Mouse (Mus musculus): ENCODE results near the gene Eci2.
"Not testable (repeated sequence)": the region's sequence is repeated elsewhere in the genome, so short reads cannot be mapped to it uniquely, and the experiment has no call there.

The Eci2 gene

GRCm38 (mm10) chr13:34993085-34993484, 33.8 kb downstream of the Eci2 start:
- DNase-seq (ENCODE audit: extremely low read depth, low read depth, low spot score): no peak

GRCm38 (mm10) chr13:34991581-34992273, 35.2 kb downstream of the Eci2 start:
- DNase-seq (ENCODE audit: extremely low read depth, low read depth, low spot score): no peak

GRCm38 (mm10) chr13:34983479-34983878, 43.4 kb downstream of the Eci2 start:
- not testable (repeated sequence) for DNase-seq (ENCODE audit: extremely low read depth, low read depth, low spot score)

- DNase-seq (ENCODE audit: extremely low read depth, low read depth, low spot score): not testable (repeated sequence)
Observed at GRCm38 (mm10) chr13:34978635-34979034, 48.3 kb downstream of the Eci2 start.

GRCm38 (mm10) chr13:34977410-34977809, 49.5 kb downstream of the Eci2 start:
- no peak for DNase-seq (ENCODE audit: extremely low read depth, low read depth, low spot score)

- DNase-seq (ENCODE audit: extremely low read depth, low read depth, low spot score): no peak
Observed at GRCm38 (mm10) chr13:34976116-34976515, 50.8 kb downstream of the Eci2 start.

- DNase-seq (ENCODE audit: extremely low read depth, low read depth, low spot score): no peak
Observed at GRCm38 (mm10) chr13:34973770-34974169, 53.1 kb downstream of the Eci2 start.

- DNase-seq (ENCODE audit: extremely low read depth, low read depth, low spot score): no peak
Observed at GRCm38 (mm10) chr13:34973149-34973548, 53.7 kb downstream of the Eci2 start.

- not testable (repeated sequence) for DNase-seq (ENCODE audit: extremely low read depth, low read depth, low spot score)
Observed at GRCm38 (mm10) chr13:34972456-34972855, 54.4 kb downstream of the Eci2 start.

- not testable (repeated sequence) for DNase-seq (ENCODE audit: extremely low read depth, low read depth, low spot score)
Observed at GRCm38 (mm10) chr13:34965647-34966046, 61.2 kb downstream of the Eci2 start.

- DNase-seq (ENCODE audit: extremely low read depth, low read depth, low spot score): no peak
Observed at GRCm38 (mm10) chr13:34964866-34965265, 62.0 kb downstream of the Eci2 start.

GRCm38 (mm10) chr13:34964419-34964818, 62.5 kb downstream of the Eci2 start:
- DNase-seq (ENCODE audit: extremely low read depth, low read depth, low spot score): no peak

GRCm38 (mm10) chr13:34963511-34964397, 63.1 kb downstream of the Eci2 start, which contains the start of gene Eci3:
Eci3 (minus strand) TSS chr13:34963810.
- no peak for DNase-seq (ENCODE audit: extremely low read depth, low read depth, low spot score)

GRCm38 (mm10) chr13:34960996-34961770, 65.7 kb downstream of the Eci2 start:
- DNase-seq (ENCODE audit: extremely low read depth, low read depth, low spot score): no peak

- not testable (repeated sequence) for DNase-seq (ENCODE audit: extremely low read depth, low read depth, low spot score)
Observed at GRCm38 (mm10) chr13:34958158-34958557, 68.7 kb downstream of the Eci2 start.

- DNase-seq (ENCODE audit: extremely low read depth, low read depth, low spot score): no peak
Observed at GRCm38 (mm10) chr13:34956901-34957300, 70.0 kb downstream of the Eci2 start.

- DNase-seq (ENCODE audit: extremely low read depth, low read depth, low spot score): not testable (repeated sequence)
Observed at GRCm38 (mm10) chr13:34951437-34951836, 75.5 kb downstream of the Eci2 start.

GRCm38 (mm10) chr13:34942370-34942769, 84.5 kb downstream of the Eci2 start:
- no peak for DNase-seq (ENCODE audit: extremely low read depth, low read depth, low spot score)

GRCm38 (mm10) chr13:34934931-34935644, 91.8 kb downstream of the Eci2 start:
- DNase-seq (ENCODE audit: extremely low read depth, low read depth, low spot score): no peak
